Mouse (Mus musculus) ZHBTc4 (cell line): ENCODE results near the gene Tctex1d2.
"Not testable (repeated sequence)": the region's sequence is repeated elsewhere in the genome, so short reads cannot be mapped to it uniquely, and the experiment has no call there.

ENCODE experiments used
- DNase-seq: peaks from one replicate; pipeline ENCODE4 v3.0.0-alpha.2; 2011; ENCODE audit warnings: low read depth, low spot score

The Tctex1d2 gene

GRCm38 (mm10) chr16:32431047-32431591 lies 11.6 kb downstream of the Tctex1d2 start:
- peak; percentile 41 for DNase-seq

GRCm38 (mm10) chr16:32431926-32432325 lies 12.4 kb downstream of the Tctex1d2 start:
- no peak for DNase-seq

- no peak for DNase-seq
Observed at GRCm38 (mm10) chr16:32433138-32433537, 13.6 kb downstream of the Tctex1d2 start.

- DNase-seq, result no peak
Observed at GRCm38 (mm10) chr16:32434066-32434465, 14.6 kb downstream of the Tctex1d2 start.

- DNase-seq, result no peak
Observed at GRCm38 (mm10) chr16:32434691-32435090, 15.2 kb downstream of the Tctex1d2 start.

GRCm38 (mm10) chr16:32436657-32437056 lies 17.2 kb downstream of the Tctex1d2 start:
- DNase-seq, result no peak

- DNase-seq, result no peak
Observed at GRCm38 (mm10) chr16:32437266-32437665, 17.8 kb downstream of the Tctex1d2 start.

- DNase-seq, result no peak
Observed at GRCm38 (mm10) chr16:32441432-32441831, 21.9 kb downstream of the Tctex1d2 start.

- not testable (repeated sequence) for DNase-seq
Observed at GRCm38 (mm10) chr16:32444615-32445014, 25.1 kb downstream of the Tctex1d2 start.

GRCm38 (mm10) chr16:32445558-32445957 lies 26.1 kb downstream of the Tctex1d2 start:
- peak; percentile 21 for DNase-seq

- no peak for DNase-seq
Observed at GRCm38 (mm10) chr16:32446563-32447138, 27.1 kb downstream of the Tctex1d2 start.

GRCm38 (mm10) chr16:32449665-32450064 lies 30.2 kb downstream of the Tctex1d2 start:
- peak; percentile 24 for DNase-seq

GRCm38 (mm10) chr16:32450133-32450532 lies 30.6 kb downstream of the Tctex1d2 start:
- DNase-seq, result no peak

GRCm38 (mm10) chr16:32453102-32453501 lies 33.6 kb downstream of the Tctex1d2 start:
- DNase-seq, result no peak

GRCm38 (mm10) chr16:32454646-32455045 lies 35.1 kb downstream of the Tctex1d2 start:
- no peak for DNase-seq

- no peak for DNase-seq
Observed at GRCm38 (mm10) chr16:32456086-32456485, 36.6 kb downstream of the Tctex1d2 start.

GRCm38 (mm10) chr16:32456761-32457160 lies 37.3 kb downstream of the Tctex1d2 start:
- DNase-seq, result no peak

GRCm38 (mm10) chr16:32457589-32458386 lies 38.3 kb downstream of the Tctex1d2 start:
- peak; percentile 70 for DNase-seq

- DNase-seq, result no peak
Observed at GRCm38 (mm10) chr16:32460518-32460917, 41.0 kb downstream of the Tctex1d2 start.

- no peak for DNase-seq
Observed at GRCm38 (mm10) chr16:32461713-32462112, 42.2 kb downstream of the Tctex1d2 start.

- DNase-seq, result no peak
Observed at GRCm38 (mm10) chr16:32462950-32463349, 43.4 kb downstream of the Tctex1d2 start.

GRCm38 (mm10) chr16:32463426-32463825 lies 43.9 kb downstream of the Tctex1d2 start:
- no peak for DNase-seq

- DNase-seq, result no peak
Observed at GRCm38 (mm10) chr16:32464908-32465307, 45.4 kb downstream of the Tctex1d2 start.
